Mouse (Mus musculus) adrenal gland, adult 8-10 months (tissue): ENCODE data around the gene Slco1a1. TPM values are rescaled to one million over a fixed set of nuclear protein-coding genes. Genes with fewer than 3 reads are reported as not detected.
"Not testable (repeated sequence)": the region's sequence is repeated elsewhere in the genome, so short reads cannot be mapped to it uniquely, and the experiment has no call there.

ENCODE experiments used
- DNase-seq: peaks from one replicate; pipeline ENCODE4 v3.0.0; 2022
- total RNA-seq, 4 experiments: library from RNA; stranded (reverse); gene quantifications; 2 replicates each; pipeline ENCODE4 v1.2.4; 2022

The Slco1a1 gene
- under 1 TPM in 1 of 4 experiments, not detected in 3; 0.30 TPM for total RNA-seq

GRCm38 (mm10) chr6:141946862-141947261 is at the start of gene Slco1a1:
TSS of gene Slco1a1 (minus strand) at chr6:141946962.
- no peak for DNase-seq

DNA sequence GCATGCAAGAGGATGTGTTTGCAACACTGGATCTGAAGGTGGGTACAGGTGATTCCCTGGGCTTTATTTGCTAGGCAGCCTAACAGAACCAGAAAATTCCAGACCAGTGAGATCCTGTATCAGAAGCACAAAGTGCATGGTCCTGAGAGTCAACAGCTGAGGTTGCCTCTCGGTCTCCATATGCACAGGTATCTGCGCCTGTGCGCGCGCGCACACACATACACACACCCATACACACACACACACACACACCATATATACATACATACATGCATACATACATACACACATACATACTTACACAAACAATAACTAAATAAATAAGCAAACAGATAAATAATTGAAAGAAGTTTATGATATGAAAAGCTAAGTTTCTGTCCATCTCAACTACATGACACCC is 40.0 kb upstream of the Slco1a1 start:
- DNase-seq: no peak

- no peak for DNase-seq
Measured at GRCm38 (mm10) chr6:141984644-141985043, 37.9 kb upstream of the Slco1a1 start.

GRCm38 (mm10) chr6:141962420-141962819 is 15.7 kb upstream of the Slco1a1 start:
- DNase-seq: no peak

GRCm38 (mm10) chr6:141961861-141962260 is 15.1 kb upstream of the Slco1a1 start:
- DNase-seq: no peak

DNA sequence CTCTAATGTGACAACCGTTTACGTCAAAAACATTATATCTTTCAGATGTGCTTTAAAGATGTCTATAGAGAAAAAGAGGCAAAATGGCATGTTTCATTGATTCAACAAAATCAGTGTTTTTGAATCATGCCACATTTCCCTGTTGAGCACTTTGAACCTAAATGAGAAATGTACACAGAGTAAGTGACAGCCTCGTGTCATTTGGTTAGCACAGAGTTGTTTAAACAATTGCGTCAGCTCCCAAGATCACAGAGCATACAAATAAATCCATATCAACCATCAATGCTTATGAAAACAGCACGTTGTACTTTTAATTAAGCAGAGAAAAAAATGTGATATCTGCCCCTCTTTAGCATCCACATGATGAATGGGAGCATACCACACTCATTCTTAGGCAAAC is 13.7 kb upstream of the Slco1a1 start:
- no peak for DNase-seq

GRCm38 (mm10) chr6:141940451-141940850 is 6.3 kb downstream of the Slco1a1 start:
- no peak for DNase-seq

GRCm38 (mm10) chr6:141898197-141898596 is 48.6 kb downstream of the Slco1a1 start:
- DNase-seq: no peak

GRCm38 (mm10) chr6:141889723-141890122 is 57.0 kb downstream of the Slco1a1 start:
- no peak for DNase-seq

DNA sequence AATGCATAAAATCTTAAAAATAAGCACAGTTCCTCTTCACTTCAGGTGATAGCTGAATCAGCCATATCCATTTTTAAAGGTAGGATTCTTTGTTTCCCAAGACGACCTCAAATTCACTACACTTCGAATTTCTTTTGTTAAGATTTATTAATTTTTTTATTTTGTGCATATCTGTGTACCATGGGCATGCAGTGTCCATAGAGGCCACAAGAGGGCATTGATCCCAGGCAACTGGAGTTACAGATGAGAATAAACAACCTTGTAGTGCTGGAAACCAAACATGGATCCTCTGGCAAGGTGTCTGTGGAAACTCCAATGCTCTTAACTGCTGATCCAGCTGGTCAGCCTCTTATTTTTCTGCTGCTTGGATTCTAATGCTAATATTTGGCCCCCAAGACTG is 58.5 kb downstream of the Slco1a1 start:
- DNase-seq: no peak

DNA sequence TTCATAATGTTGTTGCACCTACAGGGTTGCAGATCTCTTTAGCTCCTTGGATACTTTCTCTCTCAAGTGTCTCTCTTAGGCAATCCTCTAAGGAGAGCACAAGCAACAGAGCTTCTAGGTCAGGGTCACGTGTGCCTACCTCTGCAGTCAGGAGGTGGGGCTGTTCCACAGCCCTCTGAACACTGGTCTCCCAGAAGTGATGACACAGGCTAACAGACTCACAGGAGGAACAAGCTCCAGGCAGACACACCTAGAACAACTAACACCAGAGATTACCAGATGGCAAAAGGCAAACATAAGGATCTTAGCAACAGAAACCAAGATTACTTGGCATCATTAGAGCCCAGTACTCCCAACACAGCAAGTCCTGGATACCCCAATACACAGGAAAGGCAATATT is 64.2 kb downstream of the Slco1a1 start:
- no peak for DNase-seq

GRCm38 (mm10) chr6:141875742-141876141 is 71.0 kb downstream of the Slco1a1 start:
- not testable (repeated sequence) for DNase-seq

GRCm38 (mm10) chr6:141871711-141872110 is 75.1 kb downstream of the Slco1a1 start:
- no peak for DNase-seq

GRCm38 (mm10) chr6:141868735-141869134 is 78.0 kb downstream of the Slco1a1 start:
- no peak for DNase-seq

DNA sequence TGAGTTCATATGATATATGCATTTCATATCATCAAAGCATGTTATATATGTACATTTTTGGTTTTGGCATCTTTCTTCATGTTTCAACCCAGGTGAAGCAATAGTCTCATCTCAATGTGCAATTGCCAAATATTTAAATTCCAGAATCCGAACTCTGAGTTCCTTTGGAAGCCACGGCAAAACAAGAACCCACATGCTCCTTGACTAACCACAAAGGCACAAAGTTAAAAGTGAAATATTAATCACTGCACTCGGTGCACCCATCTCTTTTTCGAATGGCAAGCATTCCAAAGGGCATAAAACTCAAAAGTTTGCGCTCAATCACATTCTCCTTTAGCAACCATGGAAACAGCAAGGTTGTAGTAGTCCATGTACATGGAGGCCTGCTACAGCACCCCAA is 80.7 kb downstream of the Slco1a1 start:
- no peak for DNase-seq

- no peak for DNase-seq
Measured at GRCm38 (mm10) chr6:141857735-141858531, 88.8 kb downstream of the Slco1a1 start.

Other genes starting within 250 kb of the Slco1a1 start
- gene Gm5724, start 173.2 kb downstream of the Slco1a1 start, total RNA-seq: not detected
- gene Slco1a4, start 90.8 kb downstream of the Slco1a1 start, total RNA-seq: 1 to 10 TPM in 1 of 4 experiments, under 1 TPM in 3; 0.07 to 1.1 (median 0.55) TPM
- not detected for gene Gm6614, start 64.5 kb upstream of the Slco1a1 start, total RNA-seq